Mouse (Mus musculus) telencephalon, adult 2 months (tissue): ENCODE data around the gene Commd1.
A peak's percentile ranks its signal among the peaks of the same experiment; 100 is the strongest.

ENCODE experiments used
- DNase-seq: peaks from one replicate; pipeline ENCODE4 v3.0.0-alpha.2; 2011; ENCODE audit warnings: low read depth, low spot score

Gene Commd1

DNA sequence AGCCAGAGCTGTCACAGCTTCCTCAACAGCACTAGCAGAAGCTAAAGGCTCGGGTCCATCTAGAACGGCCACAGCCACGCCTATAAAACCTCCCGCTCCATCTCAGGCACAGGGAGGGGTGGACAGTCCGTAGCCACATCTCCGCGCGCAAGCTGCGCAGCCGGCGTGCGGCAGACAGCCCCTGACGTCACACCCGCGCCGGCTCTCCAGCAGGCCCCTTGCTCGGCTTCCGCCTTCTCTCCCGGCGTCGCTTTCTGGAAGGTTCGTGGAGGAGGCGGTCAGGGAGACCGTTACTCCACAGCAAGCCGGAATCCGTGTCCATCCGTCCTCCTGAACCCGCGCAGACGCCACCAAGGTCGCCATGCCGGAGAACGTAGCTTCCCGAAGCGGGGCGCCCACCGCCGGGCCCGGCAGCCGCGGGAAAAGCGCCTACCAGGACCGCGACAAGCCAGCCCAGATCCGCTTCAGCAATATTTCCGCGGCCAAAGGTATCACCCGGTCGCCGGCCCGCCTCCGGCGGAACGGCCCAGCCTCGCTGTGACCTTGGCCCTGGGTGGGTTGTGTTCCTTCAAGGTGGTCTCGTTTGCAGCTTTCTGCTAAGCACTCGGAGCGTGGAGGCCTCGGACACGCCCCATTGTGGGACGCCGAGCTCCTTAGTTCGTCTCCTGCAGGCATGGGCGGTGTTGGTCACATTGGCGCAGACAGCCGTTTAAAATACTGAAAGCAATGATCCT, 8.4 kb upstream of the Commd1 start, which contains the start of gene Cct4:
Gene Cct4, plus strand, starts transcription at position 127 of the 734 bp plus-strand sequence.
- DNase-seq: peak; percentile 91

DNA sequence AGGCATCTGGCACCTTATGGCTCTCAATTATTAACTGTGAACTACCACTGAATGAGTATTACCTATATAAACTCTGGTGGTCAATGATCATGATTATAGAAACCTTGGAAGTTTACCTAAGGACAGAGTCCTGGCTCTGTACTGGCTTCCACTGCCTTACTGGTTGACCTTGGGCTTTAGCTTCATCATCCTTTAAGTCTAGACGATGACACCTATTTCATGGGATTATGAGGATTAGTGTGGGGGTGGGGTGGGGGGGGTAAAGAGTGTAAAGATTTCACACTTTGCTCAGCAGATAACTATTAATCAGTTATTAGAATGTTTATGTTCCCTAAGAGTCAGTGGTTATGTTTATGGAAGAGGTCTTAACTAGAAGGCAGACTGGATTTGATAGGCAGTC, 7.6 kb upstream of the Commd1 start:
- no peak for DNase-seq

DNA sequence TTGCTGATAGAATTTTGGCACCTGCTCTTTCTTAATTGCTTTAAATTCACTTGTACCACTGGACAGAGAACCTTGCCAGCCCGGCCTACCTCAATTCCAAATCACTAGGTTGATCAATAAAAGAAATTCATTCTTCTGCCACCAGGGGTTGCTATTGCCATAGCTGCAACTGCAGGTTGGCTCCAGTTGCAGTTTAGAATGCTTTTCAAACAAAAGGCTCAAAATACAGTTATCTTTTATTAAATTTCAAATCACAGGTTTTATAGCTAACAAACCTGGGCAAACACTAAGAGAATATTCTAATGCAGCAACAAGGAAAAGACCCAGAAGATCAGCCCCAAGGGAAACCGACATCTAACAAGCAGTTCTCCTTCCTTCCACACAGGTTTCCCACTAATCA, 5.2 kb upstream of the Commd1 start:
- DNase-seq: no peak

DNA sequence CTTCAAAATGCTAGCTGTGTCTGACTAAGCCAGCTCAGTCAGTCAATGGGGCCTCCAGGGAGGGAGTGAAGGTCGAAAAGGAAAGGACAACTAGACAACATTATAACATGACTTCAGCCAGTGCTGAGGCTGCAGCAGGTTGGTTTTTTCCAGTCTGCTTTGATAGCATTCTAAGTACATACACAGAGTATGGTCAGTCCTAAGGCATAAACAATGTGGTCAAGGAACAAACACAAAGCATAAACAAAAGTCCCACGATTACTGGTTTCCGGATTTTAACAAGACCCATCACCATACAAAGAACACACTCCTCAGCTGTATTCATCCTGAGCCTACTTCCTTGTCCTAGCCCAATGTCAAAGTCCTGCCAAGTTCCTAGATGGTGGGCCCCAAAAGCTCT, 3.3 kb upstream of the Commd1 start:
- DNase-seq: no peak

DNA sequence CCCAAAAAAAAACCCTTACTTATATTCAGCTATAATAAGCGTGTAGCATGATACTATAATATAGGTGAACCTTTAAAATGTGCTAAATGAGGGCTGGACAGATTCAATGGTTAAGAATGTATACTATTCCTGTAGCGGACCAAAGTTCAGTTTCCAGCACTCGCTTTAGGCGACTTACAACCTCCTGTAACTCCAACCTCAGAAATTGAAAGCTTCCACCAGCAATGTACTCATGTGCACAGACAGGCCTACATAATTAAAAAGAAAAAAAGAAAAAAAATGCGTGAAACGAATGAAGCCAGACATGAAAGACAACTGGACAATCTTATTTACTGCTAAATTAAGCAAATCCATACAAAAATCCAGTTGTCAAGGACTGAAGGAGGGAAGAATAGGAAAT, 664 bp upstream of the Commd1 start:
- DNase-seq: no peak

DNA sequence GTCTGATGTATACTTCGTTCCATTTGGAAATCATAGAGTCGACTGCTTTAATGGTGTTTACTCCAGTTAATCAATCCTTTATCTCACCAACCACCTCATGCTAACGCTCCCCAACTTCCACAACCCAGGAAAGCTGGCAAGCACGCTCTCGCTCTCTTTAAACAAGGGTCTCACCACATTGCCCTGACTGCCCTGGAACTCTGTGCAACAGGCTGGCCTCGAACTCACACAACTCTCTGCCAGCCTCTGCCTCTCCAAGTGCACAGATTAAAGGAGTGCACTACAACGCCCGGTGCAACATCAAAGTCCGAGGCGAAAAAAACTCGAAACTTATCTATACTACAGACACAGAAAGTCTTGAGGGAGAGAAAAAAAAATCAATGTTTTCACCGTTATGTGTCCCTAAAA, 635 bp downstream of the Commd1 start:
- DNase-seq: no peak

DNA sequence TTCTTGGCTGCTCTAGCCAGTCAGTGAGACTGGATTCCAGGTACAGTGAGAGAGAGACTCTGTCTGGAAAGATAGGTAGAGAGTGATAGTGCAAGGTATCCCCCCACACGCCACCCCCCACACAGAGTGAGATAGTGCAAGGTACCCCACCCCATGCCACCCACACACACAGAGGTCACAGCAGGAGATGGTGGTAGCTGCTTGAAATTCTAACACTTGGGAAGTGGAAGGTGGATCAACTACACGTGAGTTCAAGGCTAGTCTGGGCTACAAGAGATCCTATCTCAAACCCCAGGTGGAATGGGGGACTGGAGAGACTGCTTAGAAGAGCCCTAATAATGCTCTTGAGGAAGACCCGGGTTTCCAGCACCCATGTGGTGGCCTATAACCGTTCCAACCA, 1.1 kb downstream of the Commd1 start:
- DNase-seq: no peak

DNA sequence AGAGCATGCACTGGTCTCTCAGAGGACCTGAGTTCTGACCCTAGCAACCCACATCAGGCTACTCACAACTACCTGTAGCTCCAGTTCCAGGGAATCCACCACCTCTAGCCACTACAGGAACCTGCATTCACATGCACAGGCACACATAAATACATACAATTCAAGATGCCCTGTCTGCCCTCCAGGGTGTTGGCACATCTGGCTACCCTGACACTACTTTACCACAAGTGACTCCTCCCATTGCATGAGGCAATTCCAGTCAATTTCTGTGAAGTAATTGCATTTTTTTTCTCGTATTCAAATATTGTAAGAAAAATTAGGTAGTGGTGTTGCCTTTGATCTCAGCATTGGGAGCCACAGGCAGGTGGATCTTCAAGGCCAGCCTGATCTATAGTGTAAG, 3.0 kb downstream of the Commd1 start:
- no peak for DNase-seq

DNA sequence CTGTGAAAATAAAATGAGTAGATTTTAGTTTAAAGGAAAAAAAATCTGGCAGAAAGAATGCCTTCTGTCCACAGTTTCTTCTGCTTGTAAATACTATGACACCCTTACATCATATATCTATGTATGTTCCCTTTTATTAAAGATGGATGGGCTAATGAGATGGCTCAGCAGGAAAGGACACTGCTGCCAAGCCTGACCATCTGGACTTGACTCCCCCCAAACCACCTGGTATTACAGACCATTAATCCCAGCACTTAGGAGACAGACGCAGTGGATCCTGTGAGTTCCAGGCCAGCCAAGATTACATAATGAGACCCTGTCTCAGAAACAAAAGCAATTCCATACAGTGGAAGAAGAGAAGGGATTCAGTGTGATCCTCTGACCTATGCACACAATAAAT, 3.5 kb downstream of the Commd1 start:
- DNase-seq: no peak

DNA sequence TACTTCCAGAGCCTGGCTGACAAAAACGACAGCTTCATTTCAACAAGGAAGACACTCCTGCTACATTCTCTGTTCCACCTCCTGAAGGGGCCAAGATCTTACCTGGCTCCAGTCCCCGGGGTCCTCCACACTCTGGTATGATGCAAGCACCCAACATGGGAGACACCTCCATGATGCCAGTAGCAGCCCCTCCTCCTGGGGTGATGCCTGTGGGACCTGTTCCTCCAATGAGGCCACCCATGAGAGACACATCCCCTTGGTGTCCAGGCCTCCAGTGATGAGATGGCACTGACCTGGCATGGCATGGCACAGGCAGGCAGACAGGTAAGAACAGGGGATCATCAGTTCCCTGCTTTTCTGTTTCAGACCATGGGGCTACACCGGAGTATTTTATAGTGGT, 4.0 kb downstream of the Commd1 start:
- DNase-seq: no peak

DNA sequence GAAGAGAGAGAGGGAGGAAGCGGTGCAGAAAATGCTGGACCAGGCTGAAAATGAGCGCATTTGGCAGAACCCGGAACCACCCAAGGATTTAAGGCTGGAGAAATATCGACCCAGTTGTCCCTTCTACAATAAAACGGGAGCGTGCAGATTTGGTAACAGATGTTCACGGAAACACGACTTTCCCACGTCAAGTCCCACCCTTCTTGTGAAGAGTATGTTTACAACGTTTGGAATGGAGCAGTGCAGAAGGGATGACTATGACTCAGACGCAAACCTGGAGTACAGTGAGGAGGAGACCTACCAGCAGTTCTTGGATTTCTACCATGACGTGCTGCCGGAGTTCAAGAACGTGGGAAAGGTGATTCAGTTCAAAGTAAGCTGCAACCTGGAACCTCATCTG, 8.6 kb downstream of the Commd1 start:
- peak; percentile 53 for DNase-seq

DNA sequence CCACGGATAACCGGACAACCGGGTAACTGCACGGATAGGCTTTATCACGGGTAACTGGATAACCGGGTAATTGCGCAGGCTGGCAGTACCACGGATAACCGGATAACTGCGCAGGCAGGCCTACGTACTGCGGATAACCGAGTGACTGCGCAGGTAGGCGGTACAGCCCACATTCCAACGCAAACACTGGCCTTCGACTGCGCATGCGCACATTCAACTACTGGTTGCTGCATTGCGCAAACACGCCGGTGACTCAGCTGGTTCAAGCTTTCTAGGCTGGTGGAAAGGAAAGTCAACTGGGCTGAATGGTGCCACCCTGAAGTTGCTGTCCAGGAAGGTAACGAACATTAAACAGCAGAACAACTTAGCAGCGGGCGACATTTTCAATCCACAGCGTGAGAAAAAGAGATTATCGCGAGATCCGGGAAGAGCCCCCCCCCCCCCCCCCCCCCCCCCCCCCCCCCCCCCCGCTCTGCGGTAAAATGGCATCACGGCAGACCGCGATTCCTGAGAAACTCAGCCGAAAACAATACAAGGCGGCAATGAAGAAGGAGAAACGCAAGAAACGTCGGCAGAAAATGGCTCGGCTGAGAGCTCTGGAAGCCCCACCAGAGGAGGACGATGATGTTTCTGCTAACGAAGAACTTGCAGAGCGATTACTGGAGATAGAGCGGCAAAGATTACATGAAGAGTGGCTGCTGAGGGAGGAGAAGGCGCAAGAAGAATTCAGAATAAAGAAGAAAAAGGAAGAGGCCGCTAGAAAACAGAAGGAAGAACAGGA, 9.2 kb downstream of the Commd1 start:
- DNase-seq: peak; percentile 71

DNA sequence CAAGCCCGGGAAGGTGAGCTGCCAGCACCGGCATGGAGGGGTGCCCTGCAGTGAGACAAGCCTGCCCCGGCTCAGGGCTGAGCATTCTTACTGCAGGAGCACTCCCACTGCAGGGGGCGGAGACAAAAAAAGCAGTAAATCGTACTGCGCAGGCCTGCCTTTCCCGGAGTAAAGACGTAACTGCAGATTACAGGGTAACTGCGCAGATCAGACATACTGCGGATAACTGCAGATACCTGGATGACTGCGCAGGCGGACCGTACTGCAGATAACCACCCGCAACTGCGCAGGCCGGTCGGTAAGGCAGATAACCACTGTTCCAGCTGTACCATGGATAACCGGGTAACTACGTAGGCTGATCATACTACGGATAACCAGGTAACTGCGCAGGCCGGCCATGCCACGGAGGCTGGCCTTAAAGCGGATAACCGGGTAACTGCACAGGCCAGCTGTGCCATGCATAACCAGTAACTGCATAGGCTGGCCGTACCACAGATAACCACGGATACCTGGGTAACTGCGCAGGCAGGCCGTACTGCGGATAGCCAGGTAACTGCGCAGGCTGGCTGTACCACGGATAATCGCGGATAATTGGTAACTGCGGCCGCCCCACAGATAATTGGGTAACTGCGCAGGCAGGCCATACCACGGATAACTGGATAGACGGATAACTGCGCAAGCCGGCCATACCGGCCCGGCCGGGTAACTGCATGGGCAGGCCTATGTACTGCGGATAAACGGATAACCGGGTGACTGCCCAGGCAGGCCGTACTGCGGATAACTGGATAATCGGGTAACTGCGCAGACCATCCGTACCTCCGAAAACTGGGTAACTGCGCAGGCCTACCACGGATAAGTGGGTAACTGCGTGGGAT, 10.1 kb downstream of the Commd1 start, which contains the start of gene Zrsr1:
Gene Zrsr1, plus strand, starts transcription at position 171 of the 875 bp plus-strand sequence.
- peak; percentile 78 for DNase-seq

DNA sequence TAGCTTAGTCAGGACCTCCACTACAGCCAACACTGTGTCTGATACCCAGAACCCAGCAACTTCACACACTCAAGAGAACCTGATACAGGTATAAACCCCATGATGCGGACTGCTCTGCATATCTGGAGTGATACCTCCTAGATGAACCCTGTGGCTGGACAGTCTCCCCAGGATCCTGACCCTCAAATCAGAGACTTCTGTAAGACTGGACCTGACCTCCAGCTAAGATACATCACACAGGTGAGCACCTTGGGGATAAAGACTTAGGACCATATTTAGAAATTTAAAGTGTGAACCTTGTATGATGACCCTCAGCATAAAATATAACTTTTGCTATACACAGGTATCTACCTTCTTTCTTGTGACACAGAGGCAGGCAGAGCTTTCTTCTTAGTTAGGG, 11.6 kb downstream of the Commd1 start:
- DNase-seq: no peak

DNA sequence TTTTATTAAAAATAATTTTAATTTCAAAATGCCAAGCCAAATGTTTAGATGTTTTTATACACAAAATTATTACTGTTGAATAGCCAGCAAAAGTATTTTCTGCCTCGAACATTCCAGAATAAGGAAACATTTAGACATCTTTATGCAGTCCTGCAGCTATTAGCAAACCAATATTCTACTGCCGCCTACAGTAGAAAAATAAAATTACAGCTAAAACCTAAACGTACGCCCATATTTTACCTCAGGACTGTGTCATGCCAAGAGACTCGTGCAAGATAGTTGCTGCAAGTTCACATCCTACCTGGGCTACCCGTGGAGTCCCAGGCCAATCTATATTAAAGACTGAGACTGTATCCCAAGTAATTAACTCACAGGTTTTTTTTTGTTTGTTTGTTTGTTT, 12.7 kb downstream of the Commd1 start:
- no peak for DNase-seq

DNA sequence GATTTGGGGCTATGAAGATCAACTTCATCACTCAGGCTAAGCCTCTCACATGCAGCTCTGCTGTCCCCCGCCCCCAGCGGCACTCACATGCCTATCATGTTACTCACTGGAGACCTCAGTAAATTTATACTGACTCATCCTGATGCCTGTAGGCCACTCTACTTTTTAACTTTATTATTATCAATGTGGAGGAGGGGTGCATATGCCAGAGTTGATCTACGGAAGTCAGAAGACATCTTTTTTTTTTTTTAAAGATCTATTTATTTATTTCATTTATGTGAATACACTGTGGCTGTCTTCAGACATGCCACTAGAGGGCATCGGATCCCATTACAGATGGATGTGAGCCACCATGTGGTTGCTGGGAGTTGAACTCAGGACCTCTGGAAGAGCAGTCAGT, 16.7 kb downstream of the Commd1 start:
- DNase-seq: no peak

DNA sequence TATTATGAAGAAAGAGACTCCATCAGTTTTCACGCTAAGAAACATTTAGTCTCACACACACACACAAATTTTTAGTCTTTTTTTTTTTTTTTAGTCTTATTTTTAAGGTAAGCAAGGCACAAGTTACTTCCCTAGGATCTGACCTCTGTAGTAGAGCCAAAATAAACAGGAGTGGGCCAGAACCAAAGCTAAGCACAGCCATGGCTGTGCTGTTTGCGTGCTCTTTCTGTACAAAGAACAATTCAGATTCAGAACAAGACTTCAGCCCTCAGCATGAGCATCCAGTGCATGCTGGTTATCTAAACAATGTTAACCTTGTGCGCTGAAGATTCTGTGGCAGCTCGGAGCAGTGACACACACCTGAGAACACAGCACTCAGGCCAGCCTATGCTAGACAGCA, 17.8 kb downstream of the Commd1 start:
- no peak for DNase-seq

DNA sequence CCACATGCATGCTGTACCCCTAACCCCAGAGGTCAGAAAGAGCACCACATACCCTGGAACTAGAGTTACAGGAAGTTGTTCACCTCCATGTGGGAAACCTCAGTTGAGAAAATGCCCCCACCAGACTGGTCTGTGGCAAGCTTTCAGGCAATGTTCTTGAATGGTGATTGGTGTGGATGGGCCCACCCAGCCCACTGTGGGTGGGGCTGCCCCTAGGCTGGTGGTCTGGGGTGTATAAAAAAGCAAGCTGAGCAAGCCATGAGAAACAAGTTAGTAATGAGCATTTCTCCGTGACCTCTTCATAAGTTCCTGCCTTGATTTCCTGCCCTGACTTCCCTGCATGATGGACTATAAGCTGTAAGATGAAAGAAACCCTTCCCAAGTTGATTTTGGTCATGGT, 20.1 kb downstream of the Commd1 start:
- no peak for DNase-seq

DNA sequence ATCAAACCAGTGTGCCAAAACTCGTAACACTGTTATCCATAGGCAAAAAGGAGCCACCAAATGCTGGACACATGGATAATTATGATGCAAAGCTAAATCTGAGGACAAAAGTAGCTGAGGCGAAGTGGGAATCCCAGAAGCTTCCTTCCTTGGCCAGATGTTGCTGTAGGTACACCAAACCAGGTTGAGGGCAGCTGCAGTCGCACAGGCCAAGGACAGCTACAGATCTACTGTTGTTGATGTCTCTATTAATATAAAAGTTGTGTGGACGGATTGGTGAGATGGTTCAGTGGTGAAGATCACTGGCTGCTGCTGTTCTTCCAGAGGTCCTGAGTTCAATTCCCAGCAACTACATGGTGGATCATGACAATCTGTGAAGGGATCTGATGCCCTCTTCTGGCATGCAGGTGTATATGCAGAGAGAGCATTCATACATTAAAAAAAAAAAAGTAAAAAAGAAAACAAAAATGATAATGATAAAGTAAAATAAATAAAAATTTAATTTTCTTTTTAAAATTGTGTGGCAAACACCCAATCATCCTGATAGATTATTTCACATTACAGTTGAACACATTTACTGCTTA, 24.3 kb downstream of the Commd1 start:
- DNase-seq: no peak

DNA sequence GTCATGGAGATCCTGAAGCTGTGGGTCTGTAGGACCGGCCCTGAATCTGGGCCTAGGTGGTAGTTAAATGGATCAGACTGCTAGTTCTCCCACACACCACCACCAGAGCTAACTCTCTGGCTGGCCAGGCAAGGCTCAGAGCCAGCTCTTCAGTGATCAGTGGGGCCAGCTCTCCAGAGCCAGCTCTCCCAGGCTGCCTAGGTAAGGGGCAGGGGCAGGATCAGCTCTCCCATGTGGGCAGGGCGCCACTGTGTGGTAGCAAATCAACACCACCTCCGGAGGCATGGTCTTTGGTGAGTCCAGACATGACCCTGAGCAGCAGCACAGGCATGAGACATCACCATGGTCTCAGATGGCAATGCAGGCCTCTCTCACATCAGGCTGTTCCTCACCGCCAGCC, 25.4 kb downstream of the Commd1 start:
- DNase-seq: no peak

DNA sequence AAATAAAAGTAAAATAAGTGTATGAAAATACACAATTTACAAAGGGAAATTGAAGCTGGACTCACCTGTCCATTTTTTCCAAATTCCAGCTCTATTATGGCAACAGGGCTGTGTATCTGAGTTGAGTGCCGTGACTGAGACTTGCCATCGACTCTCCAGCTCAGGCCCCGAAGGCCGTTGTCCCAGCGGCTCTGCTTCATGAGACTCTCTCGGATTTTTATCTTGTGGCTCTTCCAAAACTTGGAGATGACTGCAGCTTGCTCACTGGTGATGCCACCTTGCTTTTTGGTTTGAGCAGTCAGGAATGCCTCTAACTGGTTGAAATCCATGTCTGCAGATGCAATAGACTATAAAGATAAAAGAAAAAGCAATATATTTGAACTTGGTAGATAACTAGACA, 25.8 kb downstream of the Commd1 start:
- DNase-seq: no peak

DNA sequence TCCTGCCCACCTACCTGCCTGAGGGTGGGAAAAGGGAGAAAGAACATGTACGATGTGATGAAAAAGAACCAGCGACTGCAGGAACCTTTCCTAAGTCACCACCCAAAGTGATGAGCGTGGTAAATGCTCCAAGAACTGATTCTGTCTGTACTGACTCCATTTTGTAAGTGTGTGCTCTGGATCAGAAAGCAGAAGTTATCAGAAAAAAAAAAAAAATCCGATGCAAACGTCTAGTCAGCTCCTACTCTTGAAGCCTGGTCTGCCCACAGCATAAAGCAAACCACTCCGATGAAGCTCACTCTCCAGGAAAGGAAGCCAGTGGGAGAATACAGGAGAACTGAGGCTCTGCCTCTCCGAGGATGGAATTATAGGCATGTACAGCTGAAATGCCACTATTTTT, 29.5 kb downstream of the Commd1 start:
- no peak for DNase-seq
